Mouse (Mus musculus) common myeloid progenitor, adult 5-6 weeks (primary cell): Measurements from ENCODE around the gene 4931406P16Rik. TPM values are rescaled to one million over a fixed set of nuclear protein-coding genes. Genes with fewer than 3 reads are reported as not detected.
A peak's percentile ranks its signal among the peaks of the same experiment; 100 is the strongest.
"Not testable (repeated sequence)": the region's sequence is repeated elsewhere in the genome, so short reads cannot be mapped to it uniquely, and the experiment has no call there.

Experiments
- ATAC-seq: replicated peaks from 2 replicates; pipeline ENCODE4 v1.8.0; 2016; ENCODE audit warnings: low read depth, mild to moderate bottlenecking, moderate TSS enrichment, inconsistent platforms; ENCODE audit not compliant: poor library complexity, severe bottlenecking
- total RNA-seq: library from RNA; stranded (forward); fragments of 200-1000, 187-1606 nt; gene quantifications from 2 replicates; pipeline ENCODE4 v1.2.3, GENCODE M21; 2017

4931406P16Rik gene
- total RNA-seq, 1 experiment from 2014 or later = 23.7 TPM

DNA sequence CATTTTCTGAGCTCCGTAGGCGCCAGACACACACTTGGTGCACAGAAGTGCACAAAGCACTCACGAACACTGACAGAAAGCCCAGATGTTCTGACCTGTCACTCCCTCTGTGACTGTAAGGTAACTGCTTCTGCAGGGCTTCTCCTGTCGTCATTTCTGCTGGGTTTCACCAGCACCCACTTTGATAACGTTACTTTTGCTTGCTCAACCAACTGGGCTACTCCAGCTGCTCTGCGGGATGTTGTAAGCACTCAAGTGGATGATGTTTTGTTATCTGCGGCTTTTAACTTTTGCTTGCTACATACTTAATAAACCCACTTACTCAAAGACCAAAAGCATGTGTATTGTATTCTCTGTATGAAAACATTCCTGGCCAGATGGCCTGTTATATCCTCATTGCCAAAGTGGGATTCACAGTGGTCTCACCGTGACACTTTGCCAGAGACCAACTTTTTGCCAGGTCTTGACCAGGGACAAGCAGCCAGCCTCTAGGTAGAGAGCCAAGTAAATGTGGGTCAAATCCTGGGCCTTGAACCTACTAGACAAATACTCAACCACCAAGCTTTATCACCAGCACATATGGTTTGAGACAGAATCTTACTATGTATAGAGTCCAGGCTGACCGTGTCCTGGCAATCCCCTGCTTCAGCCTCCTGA, 91.6 kb downstream of the 4931406P16Rik start:
- ATAC-seq = no peak

- ATAC-seq = no peak
Measured at GRCm38 (mm10) chr7:34218496-34218895, 94.9 kb downstream of the 4931406P16Rik start.

DNA sequence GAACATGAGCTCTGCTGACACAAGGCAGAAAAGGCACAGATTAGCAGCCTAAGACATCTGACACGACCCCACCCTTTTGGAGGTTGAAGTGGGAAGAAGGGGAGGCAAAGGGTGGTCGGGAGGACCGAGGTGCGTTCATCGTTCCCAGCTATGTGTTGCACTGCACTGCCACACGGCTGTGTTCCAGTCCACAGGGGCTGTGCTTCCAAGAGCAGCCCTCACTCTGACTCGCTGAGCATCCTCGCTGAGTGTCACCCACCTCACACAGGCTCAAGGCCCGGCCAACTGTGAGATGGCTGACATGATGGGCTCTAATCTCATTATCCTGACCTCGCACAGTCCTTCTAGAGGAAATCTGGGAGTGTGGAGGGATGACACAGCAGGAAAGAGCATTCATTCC, 96.9 kb downstream of the 4931406P16Rik start:
- ATAC-seq = no peak

DNA sequence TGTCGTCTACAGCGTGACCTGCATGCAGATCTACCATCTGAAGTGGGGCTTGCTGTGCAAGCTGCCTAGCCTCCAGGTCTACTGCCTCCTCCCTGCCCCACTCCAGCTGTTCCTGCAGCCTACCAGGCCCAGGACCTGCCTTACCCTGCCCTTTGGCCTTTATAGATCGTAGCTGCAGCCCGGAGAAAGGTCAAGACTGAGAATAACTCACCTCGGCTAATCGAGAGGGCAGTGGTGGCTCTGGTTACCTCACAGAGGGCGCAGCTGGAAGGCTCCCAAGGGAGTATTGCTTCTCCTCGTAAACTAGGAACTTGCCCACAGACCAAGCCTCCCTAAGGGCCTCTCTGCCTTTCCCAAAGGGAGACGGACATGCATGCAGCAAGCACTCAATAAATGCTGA, 97.9 kb downstream of the 4931406P16Rik start:
- ATAC-seq = no peak

DNA sequence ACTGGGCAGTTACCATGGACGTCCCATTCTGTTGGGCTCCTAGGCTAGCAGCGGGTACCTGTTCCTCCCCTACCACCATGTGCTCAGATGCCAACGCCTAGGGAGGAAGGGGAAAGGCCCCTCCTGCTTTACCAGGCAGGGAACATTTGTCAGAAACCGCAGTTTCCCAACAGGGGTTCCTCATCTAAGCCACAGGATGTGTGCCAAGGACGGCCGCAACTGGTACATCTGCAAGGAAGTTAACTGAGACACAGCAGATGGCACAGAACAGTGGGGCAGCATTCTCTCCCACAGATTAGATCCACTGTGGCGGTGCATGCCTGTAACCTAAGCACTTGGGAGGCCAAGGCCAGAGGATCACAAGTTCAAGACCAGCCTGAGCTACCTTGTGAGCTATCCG, 98.7 kb downstream of the 4931406P16Rik start:
- peak; percentile 93 for ATAC-seq

GRCm38 (mm10) chr7:34213281-34213680, 100.1 kb downstream of the 4931406P16Rik start:
- no peak for ATAC-seq

DNA sequence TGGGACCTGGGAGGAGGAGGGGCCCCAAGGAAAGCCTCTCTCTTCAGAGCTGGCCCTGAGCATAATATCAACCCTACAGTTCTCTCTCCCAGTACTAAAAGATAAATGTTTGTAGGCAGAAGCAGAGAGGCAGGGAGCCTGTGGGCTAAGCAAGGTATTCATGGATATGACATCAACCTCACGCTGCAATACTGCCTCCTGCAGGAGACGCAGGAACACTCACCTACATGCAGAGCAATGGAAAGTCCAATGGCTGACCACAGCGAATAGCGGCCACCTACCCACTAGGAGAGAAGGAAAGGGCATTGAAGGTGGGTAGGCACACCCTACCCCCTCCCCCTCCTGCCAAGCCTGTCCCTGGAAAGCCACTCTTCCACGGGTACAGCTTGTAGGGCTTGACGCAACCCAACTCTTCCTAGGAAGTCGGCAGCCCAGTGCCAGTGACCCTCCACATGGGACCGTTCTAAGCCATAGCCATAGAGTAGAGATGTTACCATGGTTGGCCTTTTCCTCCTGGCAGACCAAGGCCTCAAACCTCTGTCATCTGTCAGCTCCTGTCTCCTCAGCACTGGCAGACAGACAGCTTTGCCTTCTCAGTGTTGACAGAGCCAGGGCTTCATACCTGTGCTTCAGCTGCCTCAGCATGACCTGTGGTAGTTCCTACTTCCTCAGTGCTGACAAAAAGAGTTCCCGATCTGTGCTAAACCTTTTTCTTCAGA, 105.2 kb downstream of the 4931406P16Rik start:
- peak; percentile 37 for ATAC-seq

DNA sequence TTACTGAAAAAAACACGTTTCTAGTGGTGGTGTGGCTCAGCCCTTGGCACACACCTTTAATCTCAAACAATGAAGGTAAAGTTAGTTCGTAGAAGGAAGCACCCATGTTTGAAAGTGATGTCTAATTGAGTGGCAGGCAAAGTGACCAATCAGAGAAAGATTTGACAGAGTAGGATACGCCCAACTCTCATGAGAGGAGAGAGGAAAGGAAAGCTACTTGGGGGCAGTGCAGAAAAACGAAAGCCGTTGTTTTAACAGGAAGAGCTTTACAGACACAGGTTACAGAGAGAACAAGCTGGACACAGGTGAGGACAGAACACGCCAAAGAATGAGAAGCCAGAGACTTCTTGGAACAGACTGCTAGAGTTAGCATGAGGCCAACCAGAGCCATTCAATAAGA, 107.0 kb downstream of the 4931406P16Rik start:
- ATAC-seq = no peak

DNA sequence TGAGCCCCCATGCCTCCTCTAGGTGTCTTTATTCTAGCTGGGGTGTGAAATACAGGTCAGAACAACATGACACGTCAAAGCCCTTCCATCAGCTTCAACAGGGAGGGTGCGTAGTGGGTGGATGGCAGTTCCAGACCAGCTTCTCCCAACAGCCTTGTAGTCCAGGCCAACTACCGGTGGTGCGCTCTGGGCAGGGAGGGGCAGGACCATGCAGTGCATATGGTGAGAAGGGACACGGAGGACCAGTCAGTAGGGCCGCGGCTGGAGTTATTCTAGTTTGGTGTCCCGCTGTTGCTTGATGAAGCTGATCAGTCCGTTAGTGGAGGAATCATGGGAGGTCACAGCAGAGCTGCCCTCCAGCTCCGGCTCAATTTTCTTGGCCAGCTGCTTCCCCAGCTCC, 111.2 kb downstream of the 4931406P16Rik start:
- ATAC-seq = not testable (repeated sequence)

DNA sequence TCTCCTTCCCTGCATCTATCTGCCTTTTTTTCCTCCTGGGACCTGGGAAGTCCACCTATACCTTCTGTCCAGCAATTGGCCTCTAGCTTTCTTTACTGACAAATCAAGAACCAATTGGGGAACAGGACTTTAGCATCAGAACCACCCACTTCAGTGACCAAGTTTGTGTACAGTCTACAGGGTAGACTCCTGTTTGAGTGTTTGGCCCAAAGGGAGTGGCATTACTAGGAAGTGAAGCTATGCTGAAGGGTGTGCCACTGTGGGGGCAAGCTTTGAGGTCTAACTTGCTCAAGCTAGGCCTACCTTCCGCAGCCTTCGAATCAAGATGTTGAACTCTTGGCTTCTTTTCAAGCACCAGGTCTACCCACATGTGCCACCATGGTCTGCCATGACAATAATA, 112.5 kb downstream of the 4931406P16Rik start:
- no peak for ATAC-seq

GRCm38 (mm10) chr7:34198346-34198745, 115.0 kb downstream of the 4931406P16Rik start:
- peak; percentile 70 for ATAC-seq

- peak; percentile 91 for ATAC-seq
Measured at GRCm38 (mm10) chr7:34196132-34197128, 116.9 kb downstream of the 4931406P16Rik start, which contains the start of gene Pdcd2l. Pdcd2l (minus strand) TSS chr7:34196661.

DNA sequence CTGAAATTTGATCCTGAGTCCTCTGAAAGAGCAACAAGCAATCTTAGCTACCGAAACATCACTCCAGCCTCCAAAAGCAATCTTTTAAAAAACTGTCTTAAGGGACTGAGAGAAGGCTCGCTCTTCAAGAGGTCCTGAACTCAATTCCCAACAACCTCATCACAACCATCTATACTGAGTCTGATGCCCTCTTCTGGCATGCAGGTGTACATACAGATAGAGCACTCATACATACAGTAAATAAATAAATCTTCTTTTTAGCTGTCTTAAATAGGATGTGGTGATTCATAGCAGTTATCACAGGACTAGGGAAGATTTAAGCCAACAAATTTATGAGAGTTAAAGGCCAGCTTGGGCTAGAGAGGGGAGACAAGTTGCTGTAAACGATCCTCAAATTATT, 117.7 kb downstream of the 4931406P16Rik start:
- no peak for ATAC-seq

- peak; percentile 37 for ATAC-seq
Measured at GRCm38 (mm10) chr7:34192825-34193224, 120.5 kb downstream of the 4931406P16Rik start.

DNA sequence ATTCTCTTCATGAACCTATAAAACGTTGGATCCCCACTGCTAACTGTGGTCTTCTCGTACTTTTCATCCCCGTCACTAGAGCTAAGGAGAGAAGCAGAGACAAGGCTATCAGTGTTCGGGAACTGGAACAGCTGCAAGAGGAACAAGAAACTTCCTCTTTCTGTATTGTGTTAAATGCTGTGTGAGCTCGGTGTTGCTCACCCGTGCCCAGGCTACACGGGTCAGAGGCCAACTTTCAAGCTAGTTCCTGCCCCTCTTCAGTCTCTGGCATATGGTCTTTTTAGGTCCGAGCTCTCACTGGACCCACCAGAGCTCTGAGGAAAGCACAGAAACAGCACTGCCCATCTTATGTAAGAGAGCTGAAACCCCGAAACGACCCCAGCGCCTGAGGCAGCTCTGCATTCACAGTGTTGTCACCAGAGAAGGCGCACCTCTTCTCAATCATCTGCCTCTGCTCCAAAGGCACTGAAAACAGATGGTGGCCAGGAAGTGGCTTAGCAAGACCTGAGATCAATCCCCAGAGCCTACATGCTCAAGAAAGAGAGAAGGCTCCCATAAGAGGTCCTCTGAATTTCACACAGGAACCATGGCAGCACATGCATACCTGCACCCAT, 123.9 kb downstream of the 4931406P16Rik start:
- peak; percentile 88 for ATAC-seq

Other genes starting within 250 kb of the 4931406P16Rik start
- gene Scgb1b30, start 218.1 kb downstream of the 4931406P16Rik start, total RNA-seq = not detected in 2 replicates
- not detected in 2 replicates for gene Wtip, start 180.3 kb downstream of the 4931406P16Rik start, total RNA-seq
- 182 and 188 TPM in 2 replicates for gene Uba2, start 144.0 kb downstream of the 4931406P16Rik start, total RNA-seq
- 40.1 and 55.1 TPM in 2 replicates for gene Pdcd2l, start 116.9 kb downstream of the 4931406P16Rik start, total RNA-seq
- gene Gpi1, start 83.2 kb downstream of the 4931406P16Rik start, total RNA-seq = 250 and 350 TPM in 2 replicates
- gene Gm6096, start 62.5 kb downstream of the 4931406P16Rik start, total RNA-seq = not detected in 2 replicates
- 64.2 and 105 TPM in 2 replicates for gene Lsm14a, start 79.8 kb upstream of the 4931406P16Rik start, total RNA-seq